Mouse (Mus musculus): Measurements from ENCODE around the gene Pcgf6. TPM values are rescaled to one million over a fixed set of nuclear protein-coding genes. Genes with fewer than 3 reads are reported as not detected.

The Pcgf6 gene
- polyA plus RNA-seq (2012; rRNA removed): 3.9 and 4.7 TPM in 2 replicates

DNA sequence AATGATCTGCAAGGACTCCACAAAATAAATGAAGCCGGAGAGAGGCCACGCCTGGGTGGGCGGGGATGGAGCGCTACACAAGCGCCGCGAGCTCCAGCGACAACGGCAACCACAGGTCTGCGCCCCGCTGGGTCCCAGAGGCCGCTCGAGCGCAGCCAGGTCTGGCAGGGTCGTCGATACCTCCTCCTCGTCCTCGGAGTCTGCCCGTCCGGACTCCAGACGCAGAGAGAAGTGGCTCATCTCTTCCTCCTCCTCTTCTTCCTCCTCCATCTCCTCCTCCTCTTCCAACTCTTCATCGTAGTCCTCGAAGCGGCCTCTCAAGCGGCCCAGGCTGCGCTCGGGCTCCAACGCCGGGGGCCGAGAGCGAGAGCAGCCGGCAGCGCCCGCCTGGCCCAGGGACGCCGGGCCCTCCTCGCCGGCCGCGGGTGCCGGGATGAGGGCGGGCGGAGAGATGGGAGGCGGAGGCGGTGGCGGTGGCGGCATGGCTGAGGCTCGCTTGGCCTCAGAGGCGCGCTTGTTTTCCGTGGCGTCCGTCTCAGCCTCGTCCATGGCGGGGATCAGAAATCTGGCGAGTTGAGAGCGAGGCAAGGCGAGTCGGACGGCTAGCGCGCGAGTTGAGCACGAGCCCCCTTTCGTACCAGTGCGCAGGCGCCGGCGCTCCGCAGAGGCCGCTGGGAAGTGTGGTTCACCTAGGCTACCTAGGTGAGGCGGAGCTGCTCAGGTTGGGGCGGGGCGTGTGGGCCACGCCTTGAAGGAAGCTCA, at the start of gene Pcgf6:
Gene Pcgf6, minus strand, starts transcription at position 636 of the 762 bp plus-strand sequence.
- WGBS: under 1% methylated on average over 74 of the region's 75 CpGs
- peak; percentile 78 for DNase-seq
- Histone ChIP-seq H3K4me3 (replicated peaks; ENCODE audit: extremely low read depth, low read depth, low read length) (peak within 1 kb of the TSS; percentile 83), H3K4me1 (ENCODE audit: control insufficient read depth, insufficient read depth, low read length) (peaks cover 3% of the 10 kb centered on the region; the same call in 1 of the 2 replicates)
- no peak for TF ChIP-seq CTCF (IDR thresholded peaks at IDR 0.05; ENCODE audit: insufficient read depth, low read length)
- TF ChIP-seq POLR2A (IDR thresholded peaks at IDR 0.05; ENCODE audit: borderline replicate concordance, extremely low read depth, low read depth, low read length): peak; percentile 38; the same call in 1 of the 2 replicates

DNA sequence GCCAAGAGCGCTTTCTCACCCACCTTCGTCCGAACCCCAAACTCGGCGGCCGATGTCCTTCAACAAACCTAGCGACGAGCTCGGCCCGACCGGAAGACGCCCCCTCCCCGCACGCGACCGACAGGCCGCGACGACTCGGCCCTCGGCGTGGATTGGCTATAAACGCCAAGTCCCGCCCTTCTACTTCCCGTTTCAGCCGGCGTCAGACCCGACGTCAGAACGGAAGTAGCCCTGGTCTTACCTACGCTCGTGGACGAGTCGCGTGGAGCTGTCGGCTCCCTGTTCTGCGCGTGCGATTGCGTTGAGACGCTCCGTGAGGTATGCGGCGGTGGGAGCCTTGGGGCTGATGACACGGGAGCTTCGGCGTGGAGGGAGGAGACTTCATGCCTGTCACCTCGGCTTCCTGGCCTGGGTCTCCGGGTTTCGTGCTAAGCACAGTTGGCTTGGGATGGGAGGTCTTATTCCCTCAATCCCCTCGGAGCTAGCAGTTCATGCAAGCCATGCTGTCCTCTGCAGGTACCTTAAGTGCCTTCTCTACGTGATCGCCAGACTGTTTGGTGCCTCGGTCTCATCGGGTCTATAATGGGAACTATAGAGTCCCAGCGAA, 39.9 kb upstream of the Pcgf6 start, which contains the start of the genes Usmg5 and Pdcd11:
Gene Usmg5, minus strand, starts transcription at position 98 of the 607 bp plus-strand sequence.
Gene Pdcd11, plus strand, starts transcription at position 219 of the 607 bp plus-strand sequence.
- peak; percentile 96 for DNase-seq
- TF ChIP-seq POLR2A (IDR thresholded peaks at IDR 0.05; ENCODE audit: borderline replicate concordance, extremely low read depth, low read depth, low read length) (peak; percentile 85; the same call in 1 of the 2 replicates), CTCF (IDR thresholded peaks at IDR 0.05; ENCODE audit: insufficient read depth, low read length) (no peak)
- under 1% methylated on average over 56 of the region's 56 CpGs for WGBS
- no peaks in the 10 kb centered on the region for H3K4me1 ChIP-seq (ENCODE audit: control insufficient read depth, insufficient read depth, low read length)
- peak within 1 kb of the TSS; percentile 94 for H3K4me3 ChIP-seq (replicated peaks; ENCODE audit: extremely low read depth, low read depth, low read length)

- WGBS: 1% methylated on average over 36 of the region's 36 CpGs
- TF ChIP-seq CTCF (IDR thresholded peaks at IDR 0.05; ENCODE audit: insufficient read depth, low read length) (no peak), POLR2A (IDR thresholded peaks at IDR 0.05; ENCODE audit: borderline replicate concordance, extremely low read depth, low read depth, low read length) (no peak)
- H3K4me1 ChIP-seq (ENCODE audit: control insufficient read depth, insufficient read depth, low read length): no peaks in the 10 kb centered on the region
- DNase-seq: no peak
- peak overlapping the region; percentile 94 for H3K4me3 ChIP-seq (replicated peaks; ENCODE audit: extremely low read depth, low read depth, low read length)
Measured at GRCm38 (mm10) chr19:47089718-47090525, 39.2 kb upstream of the Pcgf6 start.

DNA sequence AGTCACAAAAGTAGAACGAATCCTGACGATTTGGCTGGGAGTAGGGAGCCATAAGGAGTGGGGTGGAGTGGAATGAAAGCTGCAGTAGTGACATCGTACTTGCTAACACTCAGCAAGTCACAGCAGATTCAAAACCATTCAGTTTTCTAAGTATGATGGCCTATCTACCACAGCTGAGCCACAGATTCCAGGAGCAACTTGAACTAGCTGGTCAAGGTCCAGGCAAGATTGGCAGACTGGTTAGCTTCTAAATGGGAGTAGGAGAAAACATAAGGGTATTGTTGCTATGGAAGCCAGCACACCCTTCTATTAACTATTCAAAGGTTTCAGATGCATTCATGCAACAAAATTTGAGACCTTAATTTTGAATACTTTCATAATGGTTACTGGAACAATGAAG, 37.5 kb upstream of the Pcgf6 start:
- 73% methylated on average over 3 of the region's 3 CpGs for WGBS
- no peak for DNase-seq
- no peak overlapping the region for H3K4me3 ChIP-seq (replicated peaks; ENCODE audit: extremely low read depth, low read depth, low read length)
- H3K4me1 ChIP-seq (ENCODE audit: control insufficient read depth, insufficient read depth, low read length): no peaks in the 10 kb centered on the region
- TF ChIP-seq CTCF (IDR thresholded peaks at IDR 0.05; ENCODE audit: insufficient read depth, low read length) (no peak), POLR2A (IDR thresholded peaks at IDR 0.05; ENCODE audit: borderline replicate concordance, extremely low read depth, low read depth, low read length) (no peak)

DNA sequence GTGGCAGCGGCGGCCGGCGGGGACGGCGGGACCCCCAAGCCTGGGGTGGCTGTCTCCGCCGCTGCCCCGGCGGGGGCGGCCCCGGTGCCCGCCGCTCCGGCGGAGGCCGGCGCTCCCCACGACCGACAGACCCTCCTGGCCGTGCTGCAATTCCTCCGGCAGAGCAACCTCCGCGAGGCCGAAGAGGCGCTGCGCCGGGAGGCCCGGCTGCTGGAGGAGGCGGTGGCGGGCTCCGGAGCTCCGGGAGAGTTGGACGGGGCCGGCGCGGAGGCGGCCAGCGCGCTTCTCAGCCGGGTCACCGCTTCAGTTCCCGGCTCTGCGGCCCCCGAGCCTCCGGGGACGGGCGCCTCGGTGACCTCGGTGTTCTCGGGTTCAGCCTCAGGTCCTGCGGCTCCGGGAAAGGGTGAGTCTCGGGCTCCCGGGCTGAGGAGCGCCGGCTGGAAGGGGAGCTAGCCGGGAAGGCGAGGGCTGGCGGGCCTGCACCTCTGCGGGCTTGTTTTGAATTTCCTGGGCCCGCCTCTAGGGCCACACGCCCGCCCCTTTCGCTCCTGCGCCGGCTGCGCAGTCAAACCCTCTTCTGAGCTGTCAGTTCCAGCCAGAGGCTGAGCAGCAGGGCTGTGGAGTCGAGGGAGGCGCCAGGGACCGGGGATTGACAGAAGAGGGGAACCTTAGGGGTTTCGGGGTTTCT, 17.4 kb upstream of the Pcgf6 start:
- under 1% methylated on average over 67 of the region's 72 CpGs for WGBS
- H3K4me3 ChIP-seq (replicated peaks; ENCODE audit: extremely low read depth, low read depth, low read length): peak overlapping the region; percentile 70
- TF ChIP-seq POLR2A (IDR thresholded peaks at IDR 0.05; ENCODE audit: borderline replicate concordance, extremely low read depth, low read depth, low read length): peak; percentile 51; the same call in 1 of the 2 replicates
- TF ChIP-seq CTCF (IDR thresholded peaks at IDR 0.05; ENCODE audit: insufficient read depth, low read length): no peak
- no peaks in the 10 kb centered on the region for H3K4me1 ChIP-seq (ENCODE audit: control insufficient read depth, insufficient read depth, low read length)
- peak; percentile 78 for DNase-seq

- 7% methylated on average over 49 of the region's 49 CpGs for WGBS
- peak; percentile 97 for DNase-seq
Measured at GRCm38 (mm10) chr19:47067096-47067882, 16.6 kb upstream of the Pcgf6 start, which contains the start of gene Taf5. TSS of gene Taf5 (plus strand) at chr19:47067746.

GRCm38 (mm10) chr19:47065860-47066259, 15.2 kb upstream of the Pcgf6 start:
- no peak for TF ChIP-seq CTCF (IDR thresholded peaks at IDR 0.05; ENCODE audit: insufficient read depth, low read length)
- no peak for TF ChIP-seq POLR2A (IDR thresholded peaks at IDR 0.05; ENCODE audit: borderline replicate concordance, extremely low read depth, low read depth, low read length)
- WGBS: 92% methylated on average over 3 of the region's 3 CpGs
- Histone ChIP-seq H3K4me3 (replicated peaks; ENCODE audit: extremely low read depth, low read depth, low read length) (no peak overlapping the region), H3K4me1 (ENCODE audit: control insufficient read depth, insufficient read depth, low read length) (no peaks in the 10 kb centered on the region)
- no peak for DNase-seq

More at GRCm38 (mm10) chr19:47067096-47067882, 16.6 kb upstream of the Pcgf6 start, which contains the start of gene Taf5:
- H3K4me3 ChIP-seq (replicated peaks; ENCODE audit: extremely low read depth, low read depth, low read length): peak within 1 kb of the TSS; percentile 70
- TF ChIP-seq CTCF (IDR thresholded peaks at IDR 0.05; ENCODE audit: insufficient read depth, low read length) (no peak), POLR2A (IDR thresholded peaks at IDR 0.05; ENCODE audit: borderline replicate concordance, extremely low read depth, low read depth, low read length) (peak; percentile 97)
- H3K4me1 ChIP-seq (ENCODE audit: control insufficient read depth, insufficient read depth, low read length): no peaks in the 10 kb centered on the region

- 57% methylated on average over 1 of the region's 1 CpGs for whole genome bisulfite sequencing
- TF ChIP-seq POLR2A (IDR thresholded peaks at IDR 0.05; ENCODE audit: borderline replicate concordance, extremely low read depth, low read depth, low read length): no peak
- TF ChIP-seq CTCF (IDR thresholded peaks at IDR 0.05; ENCODE audit: insufficient read depth, low read length): no peak
- no peak overlapping the region for H3K4me3 ChIP-seq (replicated peaks; ENCODE audit: extremely low read depth, low read depth, low read length)
- no peak for DNase-seq
- H3K4me1 ChIP-seq (ENCODE audit: control insufficient read depth, insufficient read depth, low read length): no peaks in the 10 kb centered on the region
Measured at GRCm38 (mm10) chr19:47057684-47058083, 7.0 kb upstream of the Pcgf6 start.
